In the genomic region with DNA sequence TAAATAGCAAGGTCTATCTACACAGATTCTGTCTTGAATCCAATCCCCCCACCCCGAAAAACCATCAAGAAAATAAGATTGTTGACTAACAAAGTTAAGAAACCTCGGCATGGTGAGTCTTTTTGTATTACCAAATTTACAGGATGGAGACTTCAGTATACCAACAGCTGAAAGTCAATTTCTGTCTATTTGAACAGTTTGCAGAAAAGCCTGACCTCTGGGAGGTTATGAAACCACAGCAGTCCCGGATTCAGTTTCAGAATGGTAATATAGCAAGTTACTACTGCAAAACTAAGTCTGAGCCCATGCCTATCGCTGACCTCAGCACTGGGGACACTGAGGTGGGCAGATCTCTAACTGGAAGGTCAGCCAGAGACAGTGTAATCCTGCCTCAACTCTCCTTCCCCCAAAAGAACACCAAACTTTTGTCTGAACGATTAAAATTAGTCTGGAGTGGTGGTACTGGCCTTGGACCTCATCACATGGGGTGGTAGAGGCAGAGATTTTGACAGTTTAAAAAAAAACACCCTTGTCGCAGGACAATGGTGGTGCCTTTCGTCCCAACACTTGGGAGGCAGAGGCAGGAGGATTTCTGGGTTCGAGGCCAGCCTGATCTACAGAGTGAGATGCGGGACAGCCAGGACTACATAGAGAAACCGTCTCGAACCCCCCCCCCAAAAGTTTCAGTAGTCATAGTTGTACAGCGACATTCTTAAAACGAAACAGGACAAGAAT, we compare ENCODE assay signal across 8 mouse cellular contexts. TPM values are rescaled to one million over a fixed set of nuclear protein-coding genes. Genes with fewer than 3 reads are reported as not detected.
DNase-seq lines count a peak whose midpoint lies in the region; ATAC-seq and TF ChIP-seq lines count a peak whose summit lies in the region.

No protein-coding gene starts in this region.

- no peaks in the 10 kb centered on the region for H3K27me3 ChIP-seq in kidney, adult 2 months (replicated peaks; ENCODE audit: control insufficient read depth, insufficient read depth, low read length)
- H3K27me3 ChIP-seq in hindbrain, embryonic 14.5 days (ENCODE audit: control insufficient read depth, insufficient read depth, low read length) = no peaks in the 10 kb centered on the region
- no peaks in the 10 kb centered on the region for H3K27me3 ChIP-seq in midbrain, embryonic 16.5 days (ENCODE audit: control insufficient read depth, insufficient read depth, low read depth, low read length)

- no peak for TF ChIP-seq POLR2A in kidney, adult 2 months (IDR thresholded peaks at IDR 0.05; ENCODE audit: low read depth, low read length)
- no peak for TF ChIP-seq POLR2A in bone marrow, adult 2 months (IDR thresholded peaks at IDR 0.05; ENCODE audit: borderline replicate concordance, control insufficient read depth, low read depth, low read length)

- peak; percentile 26 for DNase-seq in kidney, adult 2 months
- no peak for DNase-seq in kidney, adult 9 months
- no peak for DNase-seq in hindbrain, embryonic 14.5 days (ENCODE audit: low spot score)
- DNase-seq in ovary, postnatal 14 days (ENCODE audit: low spot score) = no peak
- no peak for DNase-seq in spleen, adult 12 weeks (ENCODE audit: low spot score)
- no peak for DNase-seq in natural killer cell, adult 2 months (ENCODE audit: low spot score in 2 of 2)

- H3K4me3 ChIP-seq in kidney, adult 2 months (ENCODE audit: insufficient read depth, low read depth, low read length) = peak overlapping the region; percentile 98
- peak overlapping the region; percentile 83 for H3K4me3 ChIP-seq in bone marrow, adult 2 months (replicated peaks; ENCODE audit: control insufficient read depth, low read depth, low read length)
- peak overlapping the region; percentile 99 for H3K4me3 ChIP-seq in hindbrain, embryonic 14.5 days (replicated peaks; ENCODE audit: low read length)
- H3K4me3 ChIP-seq in midbrain, embryonic 16.5 days (ENCODE audit: low read depth, low read length) = peak overlapping the region; percentile 100

- peak overlapping the region; percentile 98 for H3K9ac ChIP-seq in hindbrain, embryonic 14.5 days
- H3K9ac ChIP-seq in midbrain, embryonic 16.5 days (ENCODE audit: low read depth, low read length) = peak overlapping the region; percentile 100

- peak overlapping the region; percentile 97 for H3K4me2 ChIP-seq in hindbrain, embryonic 14.5 days (replicated peaks)
- peak overlapping the region; percentile 88 for H3K4me2 ChIP-seq in midbrain, embryonic 16.5 days (ENCODE audit: low read length)

- H3K9me3 ChIP-seq in hindbrain, embryonic 14.5 days (ENCODE audit: control insufficient read depth, low read length) = no peaks in the 10 kb centered on the region
- H3K9me3 ChIP-seq in midbrain, embryonic 16.5 days (replicated peaks; ENCODE audit: control insufficient read depth, low read length, poor library complexity, severe bottlenecking) = no peaks in the 10 kb centered on the region

- no peak for ATAC-seq in hindbrain, embryonic 14.5 days (ENCODE audit: low FRiP score)
- no peak for ATAC-seq in midbrain, embryonic 16.5 days

- TF ChIP-seq CTCF in kidney, adult 2 months (conservative IDR thresholded peaks at IDR 0.05; ENCODE audit: insufficient read depth, insufficient read length, low read depth, low read length) = no peak
- TF ChIP-seq CTCF in bone marrow, adult 2 months (IDR thresholded peaks at IDR 0.05; ENCODE audit: control insufficient read depth, insufficient read depth, low read length) = no peak

- peaks cover 25% of the 10 kb centered on the region for H3K4me1 ChIP-seq in kidney, adult 2 months (ENCODE audit: control insufficient read depth, insufficient read depth, low read length)
- H3K4me1 ChIP-seq in bone marrow, adult 2 months (ENCODE audit: control insufficient read depth, insufficient read depth, low read length) = peaks cover 1% of the 10 kb centered on the region; the same call in 1 of the 2 replicates
- peaks cover 34% of the 10 kb centered on the region for H3K4me1 ChIP-seq in hindbrain, embryonic 14.5 days (replicated peaks; ENCODE audit: control insufficient read depth, insufficient read depth, low read length)
- H3K4me1 ChIP-seq in midbrain, embryonic 16.5 days (ENCODE audit: control insufficient read depth, insufficient read depth, low read length) = peaks cover 41% of the 10 kb centered on the region

- WGBS in kidney, adult 2 months = 2% methylated on average over 13 of the region's 13 CpGs
- WGBS in bone marrow, adult 2 months = 6% methylated on average over 13 of the region's 13 CpGs
- 31% methylated on average over 13 of the region's 13 CpGs for WGBS in hindbrain, embryonic 14.5 days
- WGBS in midbrain, embryonic 16.5 days = 26% methylated on average over 13 of the region's 13 CpGs

- H3K36me3 ChIP-seq in kidney, adult 2 months (ENCODE audit: control insufficient read depth, insufficient read depth, low read length) = peaks cover 18% of the 10 kb centered on the region
- H3K36me3 ChIP-seq in hindbrain, embryonic 14.5 days (replicated peaks; ENCODE audit: control insufficient read depth, insufficient read depth) = peaks cover 26% of the 10 kb centered on the region
- peaks cover 14% of the 10 kb centered on the region for H3K36me3 ChIP-seq in midbrain, embryonic 16.5 days (ENCODE audit: control insufficient read depth, insufficient read depth, low read length)

- peak overlapping the region; percentile 100 for H3K27ac ChIP-seq in kidney, adult 2 months (ENCODE audit: insufficient read depth, low read depth, low read length)
- H3K27ac ChIP-seq in bone marrow, adult 2 months (ENCODE audit: control insufficient read depth, insufficient read depth, low read depth, low read length, poor library complexity) = peak overlapping the region; percentile 100
- no peak overlapping the region for H3K27ac ChIP-seq in hindbrain, embryonic 14.5 days
- no peak overlapping the region; the same call in 1 of the 2 replicates for H3K27ac ChIP-seq in midbrain, embryonic 16.5 days (ENCODE audit: low read length)

RNA-seq across cellular contexts. Expression of a gene that starts 0.6 kb away (rescaled TPM):
- polyA plus RNA-seq in kidney, adult 2 months (2012; rRNA removed) = 0.33 and 0.58 TPM in 2 replicates
- polyA plus RNA-seq in bone marrow, adult 2 months (2011; ENCODE audit: insufficient read depth, insufficient read length, low replicate concordance, missing spikeins) = not detected in 2 replicates
- 0.63 TPM in 1 of 2 replicates, not detected in the other for polyA plus RNA-seq in hindbrain, embryonic 14.5 days (2014; fragmentation: Nextera tagmentation; extraction: Ambion mirVana)
- polyA plus RNA-seq in midbrain, embryonic 16.5 days (2015; fragmentation: Nextera tagmentation; extraction: Ambion mirVana) = 0.30 and 0.51 TPM in 2 replicates

RNA-seq across cellular contexts. Expression of a gene that starts 1.5 kb away (rescaled TPM):
- polyA plus RNA-seq in kidney, adult 2 months (2012; rRNA removed) = 1,123 and 1,352 TPM in 2 replicates
- polyA plus RNA-seq in bone marrow, adult 2 months (2011; ENCODE audit: insufficient read depth, insufficient read length, low replicate concordance, missing spikeins) = 98.4 and 168 TPM in 2 replicates
- polyA plus RNA-seq in hindbrain, embryonic 14.5 days (2014; fragmentation: Nextera tagmentation; extraction: Ambion mirVana) = 1,333 and 1,355 TPM in 2 replicates
- 1,506 and 1,517 TPM in 2 replicates for polyA plus RNA-seq in midbrain, embryonic 16.5 days (2015; fragmentation: Nextera tagmentation; extraction: Ambion mirVana)

RNA-seq across cellular contexts. Expression of a gene that starts 45.4 kb away (rescaled TPM):
- polyA plus RNA-seq in kidney, adult 2 months (2012; rRNA removed) = 10.8 and 16.4 TPM in 2 replicates
- polyA plus RNA-seq in bone marrow, adult 2 months (2011; ENCODE audit: insufficient read depth, insufficient read length, low replicate concordance, missing spikeins) = 12.3 and 36.6 TPM in 2 replicates
- 6.8 and 10.2 TPM in 2 replicates for polyA plus RNA-seq in hindbrain, embryonic 14.5 days (2014; fragmentation: Nextera tagmentation; extraction: Ambion mirVana)
- 12.4 and 12.8 TPM in 2 replicates for polyA plus RNA-seq in midbrain, embryonic 16.5 days (2015; fragmentation: Nextera tagmentation; extraction: Ambion mirVana)

RNA-seq across cellular contexts. Expression of a gene that starts 47.6 kb away (rescaled TPM):
- 35.5 and 42.8 TPM in 2 replicates for polyA plus RNA-seq in kidney, adult 2 months (2012; rRNA removed)
- 24.6 and 26.9 TPM in 2 replicates for polyA plus RNA-seq in bone marrow, adult 2 months (2011; ENCODE audit: insufficient read depth, insufficient read length, low replicate concordance, missing spikeins)
- 36.5 and 39.9 TPM in 2 replicates for polyA plus RNA-seq in hindbrain, embryonic 14.5 days (2014; fragmentation: Nextera tagmentation; extraction: Ambion mirVana)
- polyA plus RNA-seq in midbrain, embryonic 16.5 days (2015; fragmentation: Nextera tagmentation; extraction: Ambion mirVana) = 43.8 and 51.6 TPM in 2 replicates

RNA-seq across cellular contexts. Expression of a gene that starts 52.8 kb away (rescaled TPM):
- 12.1 and 13.0 TPM in 2 replicates for polyA plus RNA-seq in kidney, adult 2 months (2012; rRNA removed)
- 4.1 and 9.4 TPM in 2 replicates for polyA plus RNA-seq in bone marrow, adult 2 months (2011; ENCODE audit: insufficient read depth, insufficient read length, low replicate concordance, missing spikeins)
- 34.3 and 36.7 TPM in 2 replicates for polyA plus RNA-seq in hindbrain, embryonic 14.5 days (2014; fragmentation: Nextera tagmentation; extraction: Ambion mirVana)
- polyA plus RNA-seq in midbrain, embryonic 16.5 days (2015; fragmentation: Nextera tagmentation; extraction: Ambion mirVana) = 38.3 and 41.6 TPM in 2 replicates

Comparison
In these comparisons a context has a peak if more than half of its experiments do, and no peak if none do; other contexts are left out.
1. H3K27ac ChIP-seq: peak in kidney, adult 2 months (single experiment) and bone marrow, adult 2 months (single experiment); none in hindbrain, embryonic 14.5 days (single experiment) and midbrain, embryonic 16.5 days (single experiment).
2. Peak in every context shown above with its lines, with median percentiles within 50 percentile points of each other: H3K4me3 ChIP-seq.